ENCODE assay signal across 9 mouse cellular contexts in the genomic region with DNA sequence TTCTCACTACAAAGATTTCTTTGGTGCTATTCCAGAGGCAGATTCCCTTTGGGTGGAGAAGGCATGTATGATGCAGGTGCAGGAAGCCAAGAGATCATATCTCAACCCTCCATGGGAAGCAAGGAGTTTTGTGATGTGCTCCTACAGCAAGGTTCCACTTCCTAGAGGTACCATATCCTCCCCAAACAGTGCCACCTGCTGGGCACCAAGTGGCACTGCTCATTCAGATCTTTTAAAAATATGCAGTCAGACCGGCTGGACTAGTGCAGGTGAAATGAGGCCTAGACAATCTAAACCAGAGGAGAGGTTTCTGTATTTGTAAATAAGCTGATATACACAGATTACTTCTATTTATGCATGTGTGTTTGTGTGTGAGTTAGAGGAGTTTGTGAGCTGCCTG. TPM values are rescaled to one million over a fixed set of nuclear protein-coding genes. Genes with fewer than 3 reads are reported as not detected.
DNase-seq lines count a peak whose midpoint lies in the region; ATAC-seq and TF ChIP-seq lines count a peak whose summit lies in the region.
"Had no signal": no experiment of that assay in that cellular context is flagged by ENCODE, and none has a peak within 500 bp of the region (broad histone marks: within the 10 kb centered on the region; RNA-seq: fewer than 3 reads in every experiment).

No protein-coding gene starts in this region.

- H3K4me1 ChIP-seq in hindbrain, embryonic 11.5 days (replicated peaks; ENCODE audit: control insufficient read depth, insufficient read depth, low read length): no peaks in the 10 kb centered on the region
- peaks cover 45% of the 10 kb centered on the region for H3K4me1 ChIP-seq in hindbrain, embryonic 13.5 days (replicated peaks)
- peaks cover 5% of the 10 kb centered on the region for H3K4me1 ChIP-seq in ES-Bruce4 (ENCODE audit: control insufficient read depth, insufficient read depth, low read length)
- H3K4me1 ChIP-seq in bone marrow, adult 2 months (ENCODE audit: control insufficient read depth, insufficient read depth, low read length): no peaks in the 10 kb centered on the region

- WGBS in hindbrain, embryonic 11.5 days: 63% methylated on average over 1 of the region's 1 CpGs
- WGBS in hindbrain, embryonic 13.5 days: 49% methylated on average over 1 of the region's 1 CpGs
- WGBS in bone marrow, adult 2 months: 40% methylated on average over 1 of the region's 1 CpGs

- H3K27ac ChIP-seq in hindbrain, embryonic 11.5 days (ENCODE audit: low read depth, low read length): no peak overlapping the region
- no peak overlapping the region for H3K27ac ChIP-seq in hindbrain, embryonic 13.5 days
- no peak overlapping the region for H3K27ac ChIP-seq in ES-Bruce4 (ENCODE audit: insufficient read depth, low read length)
- H3K27ac ChIP-seq in bone marrow, adult 2 months (ENCODE audit: control insufficient read depth, insufficient read depth, low read depth, low read length, poor library complexity): no peak overlapping the region
- H3K27ac ChIP-seq: embryonic facial prominence, embryonic 13.5 days had no signal

- no peak overlapping the region for H3K4me2 ChIP-seq in hindbrain, embryonic 11.5 days (replicated peaks; ENCODE audit: low read depth, low read length)
- H3K4me2 ChIP-seq in hindbrain, embryonic 13.5 days: no peak overlapping the region
- H3K4me2 ChIP-seq: embryonic facial prominence, embryonic 13.5 days had no signal

- peak; percentile 73 for DNase-seq in hindbrain, embryonic 11.5 days (ENCODE audit: low spot score)
- peak; percentile 36 for DNase-seq in kidney, adult 9 months
- no peak for DNase-seq in left cerebral cortex, adult 18-20 months (ENCODE audit: low spot score in 2 of 2)
- no peak for DNase-seq in frontal cortex, postnatal 25 days (ENCODE audit: low spot score in 2 of 2)

- no peaks in the 10 kb centered on the region for H3K27me3 ChIP-seq in hindbrain, embryonic 11.5 days (ENCODE audit: control insufficient read depth, insufficient read depth, low read length)
- H3K27me3 ChIP-seq in hindbrain, embryonic 13.5 days: no peaks in the 10 kb centered on the region
- H3K27me3 ChIP-seq in ES-Bruce4 (ENCODE audit: control insufficient read depth, insufficient read depth, low read length, poor library complexity, severe bottlenecking): no peaks in the 10 kb centered on the region
- H3K27me3 ChIP-seq: embryonic facial prominence, embryonic 13.5 days had no signal

- H3K4me3 ChIP-seq in hindbrain, embryonic 11.5 days (ENCODE audit: low read depth, low read length): no peak overlapping the region
- H3K4me3 ChIP-seq in hindbrain, embryonic 13.5 days: no peak overlapping the region
- no peak overlapping the region for H3K4me3 ChIP-seq in ES-Bruce4 (ENCODE audit: low read depth, low read length)
- no peak overlapping the region for H3K4me3 ChIP-seq in bone marrow, adult 2 months (replicated peaks; ENCODE audit: control insufficient read depth, low read depth, low read length)
- H3K4me3 ChIP-seq: embryonic facial prominence, embryonic 13.5 days had no signal

- H3K9me3 ChIP-seq in hindbrain, embryonic 11.5 days (ENCODE audit: control insufficient read depth, low read length): no peaks in the 10 kb centered on the region
- H3K9me3 ChIP-seq in hindbrain, embryonic 13.5 days: no peaks in the 10 kb centered on the region
- no peaks in the 10 kb centered on the region for H3K9me3 ChIP-seq in ES-Bruce4 (replicated peaks; ENCODE audit: control insufficient read depth, insufficient read depth, low read length, poor library complexity, severe bottlenecking)
- H3K9me3 ChIP-seq: embryonic facial prominence, embryonic 13.5 days had no signal

- TF ChIP-seq EP300 in ES-Bruce4 (IDR thresholded peaks at IDR 0.05; ENCODE audit: insufficient read depth, low read depth, low read length): no peak

- no peak for TF ChIP-seq POLR2A in ES-Bruce4 (IDR thresholded peaks at IDR 0.05; ENCODE audit: insufficient read depth, low read length)
- TF ChIP-seq POLR2A in bone marrow, adult 2 months (IDR thresholded peaks at IDR 0.05; ENCODE audit: borderline replicate concordance, control insufficient read depth, low read depth, low read length): no peak

- no peaks in the 10 kb centered on the region for H3K36me3 ChIP-seq in hindbrain, embryonic 11.5 days (ENCODE audit: control insufficient read depth, insufficient read depth, low read length)
- H3K36me3 ChIP-seq in hindbrain, embryonic 13.5 days: no peaks in the 10 kb centered on the region
- no peaks in the 10 kb centered on the region for H3K36me3 ChIP-seq in ES-Bruce4 (ENCODE audit: control insufficient read depth, insufficient read depth, low read length, poor library complexity, severe bottlenecking)
- H3K36me3 ChIP-seq: embryonic facial prominence, embryonic 13.5 days had no signal

- TF ChIP-seq CTCF in ES-Bruce4 (IDR thresholded peaks at IDR 0.05; ENCODE audit: low read depth, low read length): peak; percentile 75
- peak; percentile 66 for TF ChIP-seq CTCF in bone marrow, adult 2 months (IDR thresholded peaks at IDR 0.05; ENCODE audit: control insufficient read depth, insufficient read depth, low read length)

- ATAC-seq in hindbrain, embryonic 11.5 days (ENCODE audit: low FRiP score): no peak
- no peak for ATAC-seq in hindbrain, embryonic 13.5 days (ENCODE audit: low FRiP score)
- ATAC-seq in megakaryocyte progenitor cell, adult 5-6 weeks (replicated peaks; ENCODE audit: poor library complexity): peak; percentile 82

- H3K9ac ChIP-seq in hindbrain, embryonic 11.5 days (ENCODE audit: low read depth, low read length): no peak overlapping the region
- no peak overlapping the region for H3K9ac ChIP-seq in hindbrain, embryonic 13.5 days
- no peak overlapping the region for H3K9ac ChIP-seq in ES-Bruce4 (ENCODE audit: low read depth, poor library complexity, severe bottlenecking)
- H3K9ac ChIP-seq: embryonic facial prominence, embryonic 13.5 days had no signal

RNA-seq across cellular contexts. Expression of a gene that starts 35.3 kb away (rescaled TPM):
- 7.1 TPM in 2 replicates for polyA plus RNA-seq in hindbrain, embryonic 11.5 days (2014; fragmentation: Nextera tagmentation; extraction: Ambion mirVana)
- polyA plus RNA-seq in hindbrain, embryonic 13.5 days (2015; fragmentation: Nextera tagmentation; extraction: Ambion mirVana): 14.1 and 14.2 TPM in 2 replicates
- polyA plus RNA-seq in ES-Bruce4 (2011; ENCODE audit: insufficient read depth, insufficient read length, low read depth, missing spikeins): 32.3 and 33.1 TPM in 2 replicates
- polyA plus RNA-seq in bone marrow, adult 2 months (2011; ENCODE audit: insufficient read depth, insufficient read length, low replicate concordance, missing spikeins): 0.18 and 0.67 TPM in 2 replicates
- not detected in 2 replicates for total RNA-seq in megakaryocyte progenitor cell, adult 5-6 weeks (2015)
- not detected in 2 replicates for total RNA-seq in megakaryocyte progenitor cell, adult 5-6 weeks (2017)
- total RNA-seq in left cerebral cortex, adult 18-20 months (2021): 10 to 100 TPM; 87.4 to 91.9 TPM

Comparison
In these comparisons a context has a peak if more than half of its experiments do, and no peak if none do; other contexts are left out.
1. DNase-seq: peak in hindbrain, embryonic 11.5 days (single experiment) and kidney, adult 9 months (single experiment); none in left cerebral cortex, adult 18-20 months (0 of 2) and frontal cortex, postnatal 25 days (0 of 2).